In genomic region chr1:165035618-165036017, GRCm38 (mm10) we compare ENCODE assay signal across 7 mouse cellular contexts.
DNase-seq lines count a peak whose midpoint lies in the region; ATAC-seq and TF ChIP-seq lines count a peak whose summit lies in the region.

No protein-coding gene starts in this region.

- H3K4me2 ChIP-seq in liver, postnatal 0 days (ENCODE audit: low read depth, low read length) = no peak overlapping the region
- no peak overlapping the region for H3K4me2 ChIP-seq in liver, embryonic 11.5 days

- no peaks in the 10 kb centered on the region for H3K4me1 ChIP-seq in liver, postnatal 0 days (ENCODE audit: insufficient read depth)
- no peaks in the 10 kb centered on the region for H3K4me1 ChIP-seq in liver, embryonic 11.5 days (replicated peaks; ENCODE audit: control insufficient read depth, insufficient read depth, low read length)
- no peaks in the 10 kb centered on the region for H3K4me1 ChIP-seq in embryonic fibroblast, embryonic 13.5 days (ENCODE audit: control insufficient read depth, insufficient read depth, low read length)

- TF ChIP-seq EP300 in liver, postnatal 0 days (IDR thresholded peaks at IDR 0.05; ENCODE audit: low read depth) = no peak

- no peak overlapping the region for H3K9ac ChIP-seq in liver, postnatal 0 days (replicated peaks)
- H3K9ac ChIP-seq in liver, embryonic 11.5 days (ENCODE audit: low read depth, low read length) = no peak overlapping the region

- peak; percentile 51 for TF ChIP-seq CTCF in liver, postnatal 0 days (IDR thresholded peaks at IDR 0.05; ENCODE audit: low read depth)
- peak; percentile 47; the same call in 1 of the 2 replicates for TF ChIP-seq CTCF in embryonic fibroblast, embryonic 13.5 days (IDR thresholded peaks at IDR 0.05; ENCODE audit: borderline replicate concordance, insufficient read depth, low read length)
- TF ChIP-seq CTCF in layer of hippocampus, adult 2 months (conservative IDR thresholded peaks at IDR 0.05) = peak; percentile 78

- no peaks in the 10 kb centered on the region for H3K36me3 ChIP-seq in liver, postnatal 0 days (replicated peaks; ENCODE audit: insufficient read depth, low read length)
- no peaks in the 10 kb centered on the region for H3K36me3 ChIP-seq in liver, embryonic 11.5 days (ENCODE audit: control insufficient read depth, insufficient read depth, low read length)

- 73% methylated on average over 1 of the region's 1 CpGs for WGBS in liver, postnatal 0 days (ENCODE audit: insufficient replicate concordance)
- 79% methylated on average over 1 of the region's 1 CpGs for WGBS in liver, embryonic 11.5 days

- H3K9me3 ChIP-seq in liver, postnatal 0 days (ENCODE audit: low read length) = no peaks in the 10 kb centered on the region
- no peaks in the 10 kb centered on the region for H3K9me3 ChIP-seq in liver, embryonic 11.5 days (ENCODE audit: control insufficient read depth, low read length)

- no peak for TF ChIP-seq POLR2A in embryonic fibroblast, embryonic 13.5 days (IDR thresholded peaks at IDR 0.05; ENCODE audit: low read depth, low read length)

- H3K4me3 ChIP-seq in liver, postnatal 0 days (ENCODE audit: low read depth, low read length) = no peak overlapping the region
- no peak overlapping the region for H3K4me3 ChIP-seq in liver, embryonic 11.5 days (ENCODE audit: low read depth, low read length)
- no peak overlapping the region for H3K4me3 ChIP-seq in embryonic fibroblast, embryonic 13.5 days (ENCODE audit: insufficient read depth, low read length)
- H3K4me3 ChIP-seq in layer of hippocampus, adult 2 months = no peak overlapping the region

- H3K27me3 ChIP-seq in liver, postnatal 0 days (ENCODE audit: insufficient read depth, low read length) = no peaks in the 10 kb centered on the region
- H3K27me3 ChIP-seq in liver, embryonic 11.5 days (replicated peaks; ENCODE audit: control insufficient read depth, insufficient read depth, low read length) = no peaks in the 10 kb centered on the region

- no peak for ATAC-seq in liver, postnatal 0 days
- no peak for ATAC-seq in liver, embryonic 11.5 days (replicated peaks; ENCODE audit: low FRiP score)

- no peak for DNase-seq in liver, postnatal 0 days
- no peak for DNase-seq in liver, embryonic 11.5 days (ENCODE audit: low spot score)
- peak; percentile 18 for DNase-seq in adrenal gland, postnatal 25 days
- peak; percentile 60 to 70 for DNase-seq in layer of hippocampus, adult 2 months (ENCODE audit: low spot score in 2 of 2)
- peak; percentile 78 for DNase-seq in right cerebral cortex, adult 18-20 months
- DNase-seq in urinary bladder, postnatal 4 days (ENCODE audit: low spot score in 2 of 2) = no peak

- H3K27ac ChIP-seq in liver, postnatal 0 days (ENCODE audit: low read depth) = no peak overlapping the region
- no peak overlapping the region for H3K27ac ChIP-seq in liver, embryonic 11.5 days (ENCODE audit: low read depth, low read length)
- no peak overlapping the region for H3K27ac ChIP-seq in embryonic fibroblast, embryonic 13.5 days (ENCODE audit: insufficient read depth, low read length)
- peak overlapping the region; percentile 69 for H3K27ac ChIP-seq in layer of hippocampus, adult 2 months

Comparison
In these comparisons a context has a peak if more than half of its experiments do, and no peak if none do; other contexts are left out.
1. DNase-seq: peak in adrenal gland, postnatal 25 days (single experiment), layer of hippocampus, adult 2 months (2 of 2) and right cerebral cortex, adult 18-20 months (single experiment); none in liver, postnatal 0 days (single experiment), liver, embryonic 11.5 days (single experiment) and urinary bladder, postnatal 4 days (0 of 2).
2. Peak in every context shown above with its lines, with median percentiles within 50 percentile points of each other: CTCF ChIP-seq.